Mouse (Mus musculus) forebrain, embryonic 11.5 days (tissue): ENCODE results near the gene Atg9a. TPM values are rescaled to one million over a fixed set of nuclear protein-coding genes. Genes with fewer than 3 reads are reported as not detected.
A peak's percentile ranks its signal among the peaks of the same experiment; 100 is the strongest.

Experiments used
- ATAC-seq: fragments of 200-750 bp; cut with Nextera tagmentation; replicated peaks from 2 replicates; pipeline ENCODE4 v1.8.0; 2017; ENCODE audit warnings: moderate TSS enrichment; ENCODE audit not compliant: low FRiP score
- DNase-seq: peaks from one replicate; pipeline ENCODE4 v3.0.0-alpha.2; 2017; ENCODE audit warnings: low spot score
- H3K27ac ChIP-seq: fragments of 300-500 bp; sonication (generic); 2 replicates; pipeline ENCODE4 v1.5.1; 2014; ENCODE audit warnings: low read depth, low read length
- H3K27me3 ChIP-seq: fragments of 300-500 bp; sonication (generic); 2 replicates; pipeline ENCODE4 v1.6.1; 2014; ENCODE audit warnings: mild to moderate bottlenecking, low read length, mixed read lengths; ENCODE audit not compliant: control insufficient read depth, insufficient read depth
- H3K36me3 ChIP-seq: fragments of 300-500 bp; sonication (generic); 2 replicates; pipeline ENCODE4 v1.6.1; 2014; ENCODE audit warnings: mild to moderate bottlenecking, low read length, moderate library complexity, mixed read lengths; ENCODE audit not compliant: control insufficient read depth, insufficient read depth
- H3K4me1 ChIP-seq: fragments of 300-500 bp; sonication (generic); replicated peaks from 2 replicates; pipeline ENCODE4 v1.6.1; 2014; ENCODE audit warnings: low read length, mixed read lengths; ENCODE audit not compliant: control insufficient read depth, insufficient read depth
- H3K4me2 ChIP-seq: fragments of 300-500 bp; sonication (generic); 2 replicates; pipeline ENCODE4 v1.6.1; 2014; ENCODE audit warnings: low read depth, mild to moderate bottlenecking, low read length, moderate library complexity, mixed read lengths; ENCODE audit not compliant: severe bottlenecking
- H3K4me3 ChIP-seq: fragments of 300-500 bp; sonication (generic); 2 replicates; pipeline ENCODE4 v1.5.1; 2014; ENCODE audit warnings: low read depth, low read length
- H3K9ac ChIP-seq: fragments of 300-500 bp; sonication (generic); 2 replicates; pipeline ENCODE4 v1.6.1; 2014; ENCODE audit warnings: low read length
- H3K9me3 ChIP-seq: fragments of 300-500 bp; sonication (generic); 2 replicates; pipeline ENCODE4 v1.6.1; 2016; ENCODE audit warnings: low read length, mixed read lengths; ENCODE audit not compliant: control insufficient read depth
- WGBS: fragments of 180-500 bp; shearing (Covaris S2); extraction: QIAGEN DNeasy Blood & Tissue Kit; methylation state at CpG from one replicate; pipeline ENCODE4 v1.1.7; 2014; 5-methylcytosine and 5-hydroxymethylcytosine counted together
- polyA plus RNA-seq: library from polyadenylated mRNA; unstranded; fragments of >200 nt; fragmentation: Nextera tagmentation; extraction: Ambion mirVana; gene quantifications from 2 replicates; pipeline ENCODE4 v1.2.1, GENCODE M21; 2014

Atg9a gene
- polyA plus RNA-seq, 1 experiment from 2014 or later, result 23.5 TPM

DNA sequence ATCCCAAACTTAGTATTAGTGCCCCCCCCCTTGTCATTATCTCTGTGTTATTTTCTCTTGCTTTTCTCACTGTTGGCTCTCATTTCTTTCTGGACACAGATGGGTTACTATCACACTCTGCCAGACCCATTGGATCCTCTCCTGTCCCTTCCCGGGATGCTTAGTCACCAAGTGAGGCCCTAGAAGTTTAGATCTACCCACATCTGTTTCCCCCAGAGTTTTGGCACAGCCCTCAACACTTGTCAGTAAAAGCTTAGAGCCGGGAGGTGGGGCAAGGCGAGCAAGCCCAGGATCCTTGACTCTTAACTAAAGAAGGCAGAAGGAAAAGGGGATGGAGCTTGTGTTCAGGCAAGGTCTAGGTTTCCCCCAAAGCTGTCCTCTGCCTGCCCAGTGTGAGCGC, 37.2 kb upstream of the Atg9a start:
- H3K27ac ChIP-seq, result no peak overlapping the region
- WGBS, result 83% methylated on average over 4 of the region's 4 CpGs
- no peak overlapping the region for H3K9ac ChIP-seq
- H3K4me3 ChIP-seq, result no peak overlapping the region
- no peaks in the 10 kb centered on the region for H3K27me3 ChIP-seq
- H3K4me2 ChIP-seq, result no peak overlapping the region
- no peaks in the 10 kb centered on the region for H3K9me3 ChIP-seq
- no peaks in the 10 kb centered on the region for H3K36me3 ChIP-seq
- DNase-seq (no peak), ATAC-seq (no peak)
- H3K4me1 ChIP-seq, result no peaks in the 10 kb centered on the region

DNA sequence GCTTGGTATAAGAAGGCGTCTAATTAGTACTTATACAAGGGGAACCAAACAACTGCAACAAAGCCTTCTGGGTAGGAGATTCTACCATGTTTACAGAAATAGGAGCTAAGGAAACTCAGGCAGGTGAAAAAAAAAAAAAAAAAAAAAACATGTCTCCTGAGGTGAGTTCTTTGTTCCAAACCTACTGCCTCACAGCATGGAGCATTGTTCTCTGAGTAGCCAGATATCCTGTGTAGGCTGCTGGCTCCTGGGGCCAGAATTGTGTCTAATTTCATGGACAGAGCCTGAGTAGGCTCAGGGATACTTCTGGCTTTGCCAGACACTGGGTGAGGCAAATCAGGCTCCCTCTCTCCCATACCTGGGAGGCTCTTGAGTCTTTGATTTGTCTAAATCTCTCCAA, 35.7 kb upstream of the Atg9a start:
- Histone ChIP-seq H3K27me3 (0 out of 2 replicates have a peak, but pooled peaks cover 1% of the 10 kb centered on the region), H3K4me2 (no peak overlapping the region), H3K9ac (no peak overlapping the region), H3K27ac (no peak overlapping the region), H3K36me3 (no peaks in the 10 kb centered on the region), H3K4me1 (no peaks in the 10 kb centered on the region), H3K9me3 (no peaks in the 10 kb centered on the region), H3K4me3 (no peak overlapping the region)
- DNase-seq (no peak), ATAC-seq (no peak)
- WGBS, result 59% methylated on average over 1 of the region's 1 CpGs

DNA sequence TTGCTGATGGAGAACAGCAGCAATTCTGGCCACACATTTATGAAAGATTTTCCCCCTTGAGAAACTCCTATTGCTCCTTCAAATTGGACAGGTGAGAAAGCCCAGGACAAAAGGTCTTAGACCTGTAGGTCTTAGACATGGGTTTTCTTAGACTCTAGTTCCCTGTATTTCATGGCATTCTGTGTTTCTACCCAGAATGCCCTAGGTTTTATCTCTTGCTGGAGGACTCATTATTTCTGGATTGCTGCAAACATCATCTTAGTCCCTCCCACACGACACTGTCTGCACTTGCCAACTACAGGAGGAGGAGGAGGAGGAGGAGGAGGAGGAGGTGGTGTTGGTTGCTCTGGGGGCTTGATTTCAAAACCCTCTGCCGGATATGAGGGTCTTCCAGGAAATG, 34.1 kb upstream of the Atg9a start:
- 75% methylated on average over 2 of the region's 2 CpGs for WGBS

DNA sequence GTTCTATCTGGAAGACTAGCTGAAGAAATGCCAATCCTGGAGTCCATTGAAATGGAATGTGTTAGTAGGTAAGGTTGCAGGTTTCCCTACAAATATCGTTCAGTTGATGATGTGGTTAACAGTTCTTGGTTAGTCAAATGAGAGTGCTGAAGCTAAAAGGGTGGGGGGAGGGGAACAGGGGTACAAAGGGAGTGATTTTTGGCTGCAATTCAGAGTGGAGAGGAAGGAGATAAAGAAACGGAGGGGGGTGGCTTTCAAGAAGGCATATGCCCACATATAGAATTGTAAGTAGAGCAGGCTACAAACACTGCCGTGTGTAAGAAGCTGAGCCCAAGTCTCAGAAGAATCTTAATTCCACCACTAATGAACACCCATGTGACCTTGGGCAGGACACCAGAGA, 33.5 kb upstream of the Atg9a start:
- Histone ChIP-seq H3K36me3 (no peaks in the 10 kb centered on the region), H3K27ac (no peak overlapping the region), H3K4me3 (no peak overlapping the region), H3K4me1 (no peaks in the 10 kb centered on the region), H3K9ac (no peak overlapping the region), H3K27me3 (peaks cover 11% of the 10 kb centered on the region), H3K9me3 (no peaks in the 10 kb centered on the region), H3K4me2 (no peak overlapping the region)
- ATAC-seq, result no peak
- 71% methylated on average over 3 of the region's 3 CpGs for WGBS
- no peak for DNase-seq

More for the DNA sequence above, 34.1 kb upstream of the Atg9a start:
- H3K9ac ChIP-seq, result no peak overlapping the region
- no peaks in the 10 kb centered on the region for H3K36me3 ChIP-seq
- no peaks in the 10 kb centered on the region for H3K9me3 ChIP-seq
- no peaks in the 10 kb centered on the region for H3K4me1 ChIP-seq
- no peak overlapping the region for H3K27ac ChIP-seq
- DNase-seq, result no peak
- no peak overlapping the region for H3K4me3 ChIP-seq
- ATAC-seq, result no peak
- H3K4me2 ChIP-seq, result no peak overlapping the region
- H3K27me3 ChIP-seq, result peaks cover 5% of the 10 kb centered on the region; the same call in 1 of the 2 replicates

DNA sequence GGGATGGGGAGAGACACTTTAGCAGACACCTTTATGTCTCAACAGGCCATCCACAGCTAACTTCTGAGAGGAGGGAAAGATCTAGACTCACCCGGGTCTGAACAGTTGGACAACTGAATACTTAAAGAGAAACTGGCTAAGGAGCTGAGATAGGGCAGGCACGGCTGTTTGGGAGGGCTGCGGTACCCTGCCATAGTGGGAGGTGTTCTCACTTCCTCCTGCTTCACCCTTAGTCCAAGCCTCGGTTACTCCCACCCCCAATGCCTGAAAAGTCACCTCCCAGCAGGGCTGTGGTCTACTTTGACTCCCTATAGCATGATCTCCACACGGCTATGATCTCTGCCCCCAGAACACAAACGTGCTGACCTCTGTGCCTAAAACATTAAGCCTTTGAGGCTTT, 31.5 kb upstream of the Atg9a start:
- no peak overlapping the region for H3K27ac ChIP-seq

DNA sequence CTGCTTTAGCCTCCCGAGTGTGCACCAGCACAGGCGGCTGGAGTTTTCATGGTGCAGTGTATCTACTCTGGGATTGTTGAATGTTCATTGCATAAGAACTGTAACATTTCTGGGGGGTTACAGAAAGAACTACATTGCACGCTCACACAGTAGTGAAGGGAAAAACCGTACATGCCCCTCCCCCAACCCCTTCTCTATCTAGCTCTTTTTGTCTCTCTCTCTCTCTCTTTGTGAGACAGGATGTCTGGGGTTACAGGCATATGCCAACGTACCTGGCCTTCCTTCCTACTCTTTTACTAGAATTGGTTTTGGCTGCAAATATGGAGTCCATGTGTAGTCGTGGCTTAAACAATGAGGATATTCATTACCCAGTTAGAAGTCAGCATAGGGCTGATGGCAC, 30.9 kb upstream of the Atg9a start:
- DNase-seq (no peak), ATAC-seq (no peak)
- no peak overlapping the region for H3K27ac ChIP-seq
- H3K36me3 ChIP-seq, result no peaks in the 10 kb centered on the region
- H3K9ac ChIP-seq, result no peak overlapping the region
- peaks cover 12% of the 10 kb centered on the region for H3K4me1 ChIP-seq
- H3K4me3 ChIP-seq, result no peak overlapping the region
- 82% methylated on average over 6 of the region's 6 CpGs for WGBS
- H3K27me3 ChIP-seq, result peaks cover 36% of the 10 kb centered on the region
- H3K9me3 ChIP-seq, result no peaks in the 10 kb centered on the region
- no peak overlapping the region for H3K4me2 ChIP-seq

More for the DNA sequence above, 31.5 kb upstream of the Atg9a start:
- H3K4me2 ChIP-seq, result no peak overlapping the region
- DNase-seq (no peak), ATAC-seq (no peak)
- WGBS, result 73% methylated on average over 6 of the region's 6 CpGs
- H3K4me3 ChIP-seq, result no peak overlapping the region
- H3K27me3 ChIP-seq, result peaks cover 30% of the 10 kb centered on the region
- no peaks in the 10 kb centered on the region for H3K9me3 ChIP-seq
- H3K4me1 ChIP-seq, result peaks cover 9% of the 10 kb centered on the region
- H3K9ac ChIP-seq, result no peak overlapping the region
- no peaks in the 10 kb centered on the region for H3K36me3 ChIP-seq

DNA sequence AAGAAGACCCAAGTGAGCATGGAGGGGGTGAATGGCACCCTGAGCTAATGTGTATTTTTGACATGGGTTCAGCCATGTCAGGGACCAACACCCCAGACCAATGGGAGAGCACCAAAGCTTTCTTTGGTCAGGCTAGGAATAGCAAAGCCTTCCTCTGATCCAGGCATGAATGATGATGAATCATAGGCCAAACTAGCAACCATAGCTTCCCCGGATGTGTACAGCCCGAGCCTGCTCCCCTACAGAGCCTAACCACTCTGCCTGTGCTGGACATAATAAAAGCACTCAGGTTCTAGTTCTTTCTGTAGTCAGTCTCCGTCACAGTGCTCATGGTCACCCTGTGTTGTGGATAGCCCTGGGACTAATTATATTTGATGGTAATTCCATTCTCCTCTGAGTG, 29.5 kb upstream of the Atg9a start:
- ATAC-seq (no peak), DNase-seq (no peak)
- Histone ChIP-seq H3K36me3 (no peaks in the 10 kb centered on the region), H3K4me1 (peaks cover 12% of the 10 kb centered on the region), H3K4me3 (no peak overlapping the region), H3K27me3 (peaks cover 48% of the 10 kb centered on the region), H3K9me3 (no peaks in the 10 kb centered on the region), H3K9ac (no peak overlapping the region), H3K27ac (no peak overlapping the region), H3K4me2 (no peak overlapping the region)
- 82% methylated on average over 3 of the region's 3 CpGs for WGBS

DNA sequence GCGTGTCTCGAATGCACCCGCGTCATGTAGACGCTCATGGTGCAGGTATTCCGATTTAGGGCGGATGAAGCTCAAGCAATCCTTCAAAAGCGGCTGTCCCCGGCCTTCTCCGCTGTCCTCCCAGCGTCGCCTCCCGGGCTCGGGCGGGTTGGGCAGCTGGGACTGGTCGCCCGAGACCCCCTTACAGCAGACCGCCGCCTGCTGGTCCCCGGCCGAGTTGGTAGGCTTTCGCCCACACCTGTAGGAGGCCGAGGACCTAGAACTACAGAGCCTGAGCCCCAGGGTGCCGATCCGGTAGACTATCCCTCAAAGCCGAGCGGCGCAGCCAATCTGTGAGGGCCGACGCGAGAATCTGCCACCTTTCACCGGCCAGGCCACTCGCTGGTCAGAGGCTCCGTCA, 27.5 kb upstream of the Atg9a start, which contains the start of gene Tuba4a:
Gene Tuba4a, minus strand, starts transcription at position 335 of the 400 bp plus-strand sequence.
- no peak within 1 kb of the TSS for H3K27ac ChIP-seq

DNA sequence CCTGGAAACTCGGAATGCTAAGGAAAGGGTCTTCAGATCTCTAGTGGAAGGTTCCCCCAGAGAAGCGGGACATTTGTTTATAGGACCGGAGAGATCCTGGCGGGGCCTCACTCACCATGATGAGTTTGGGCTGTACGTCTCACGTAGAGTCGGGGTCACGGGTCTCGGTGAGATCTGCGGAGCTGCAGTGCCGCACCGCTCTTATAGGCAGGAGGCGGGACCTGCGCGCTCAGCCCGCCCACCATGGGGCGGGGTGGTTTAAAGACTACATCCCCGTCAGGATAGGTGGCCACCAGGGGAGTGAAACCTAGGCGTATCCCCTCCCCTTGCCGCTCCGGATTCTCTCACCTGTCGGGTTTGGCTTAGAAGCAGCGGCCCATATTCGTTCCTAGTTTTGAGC, 27.1 kb upstream of the Atg9a start:
- ATAC-seq, result peak; percentile 79
- Histone ChIP-seq H3K27me3 (peaks cover 48% of the 10 kb centered on the region), H3K9me3 (no peaks in the 10 kb centered on the region), H3K4me1 (peaks cover 12% of the 10 kb centered on the region), H3K27ac (no peak overlapping the region), H3K9ac (peak overlapping the region; percentile 46), H3K36me3 (no peaks in the 10 kb centered on the region; the same call in 1 of the 2 replicates), H3K4me2 (peak overlapping the region; percentile 94), H3K4me3 (peak overlapping the region; percentile 52)
- WGBS, result 0% methylated on average over 24 of the region's 24 CpGs
- peak; percentile 82 for DNase-seq

More for the DNA sequence above, 27.5 kb upstream of the Atg9a start, which contains the start of gene Tuba4a:
- H3K4me1 ChIP-seq, result peaks cover 12% of the 10 kb centered on the region
- peaks cover 48% of the 10 kb centered on the region for H3K27me3 ChIP-seq
- H3K36me3 ChIP-seq, result no peaks in the 10 kb centered on the region; the same call in 1 of the 2 replicates
- under 1% methylated on average over 34 of the region's 34 CpGs for WGBS
- H3K4me3 ChIP-seq, result peak within 1 kb of the TSS; percentile 52
- ATAC-seq (peak; percentile 57), DNase-seq (peak; percentile 67)
- H3K9me3 ChIP-seq, result no peaks in the 10 kb centered on the region
- H3K4me2 ChIP-seq, result peak within 1 kb of the TSS; percentile 94
- H3K9ac ChIP-seq, result peak within 1 kb of the TSS; percentile 46
